Mouse (Mus musculus) lung, postnatal 25 days (tissue): ENCODE data around the gene Apbb2.

ENCODE experiments used
- DNase-seq: peaks from one replicate; pipeline ENCODE4 v3.0.0; 2022; ENCODE audit warnings: low spot score

The Apbb2 gene

GRCm38 (mm10) chr5:66475824-66476223, 142.8 kb downstream of the Apbb2 start:
- no peak for DNase-seq

- DNase-seq, result no peak
Observed at GRCm38 (mm10) chr5:66474153-66474552, 144.4 kb downstream of the Apbb2 start.

- no peak for DNase-seq
Observed at GRCm38 (mm10) chr5:66473599-66473998, 145.0 kb downstream of the Apbb2 start.

- DNase-seq, result no peak
Observed at GRCm38 (mm10) chr5:66470837-66471236, 147.7 kb downstream of the Apbb2 start.

- no peak for DNase-seq
Observed at GRCm38 (mm10) chr5:66469685-66470084, 148.9 kb downstream of the Apbb2 start.

- DNase-seq, result no peak
Observed at GRCm38 (mm10) chr5:66468331-66469001, 150.1 kb downstream of the Apbb2 start.

GRCm38 (mm10) chr5:66462665-66463064, 155.9 kb downstream of the Apbb2 start:
- no peak for DNase-seq

GRCm38 (mm10) chr5:66458851-66459250, 159.7 kb downstream of the Apbb2 start:
- DNase-seq, result no peak

GRCm38 (mm10) chr5:66455271-66455670, 163.3 kb downstream of the Apbb2 start:
- DNase-seq, result no peak

GRCm38 (mm10) chr5:66454826-66455225, 163.8 kb downstream of the Apbb2 start:
- DNase-seq, result no peak

GRCm38 (mm10) chr5:66453106-66453505, 165.5 kb downstream of the Apbb2 start:
- peak; percentile 18 for DNase-seq

GRCm38 (mm10) chr5:66451561-66451960, 167.0 kb downstream of the Apbb2 start:
- DNase-seq, result no peak

GRCm38 (mm10) chr5:66445497-66445896, 173.1 kb downstream of the Apbb2 start:
- DNase-seq, result no peak

- DNase-seq, result no peak
Observed at GRCm38 (mm10) chr5:66442260-66442659, 176.3 kb downstream of the Apbb2 start.

- DNase-seq, result no peak
Observed at GRCm38 (mm10) chr5:66436791-66437246, 181.8 kb downstream of the Apbb2 start.

- no peak for DNase-seq
Observed at GRCm38 (mm10) chr5:66435158-66435557, 183.4 kb downstream of the Apbb2 start.

- no peak for DNase-seq
Observed at GRCm38 (mm10) chr5:66429076-66429475, 189.5 kb downstream of the Apbb2 start.

- no peak for DNase-seq
Observed at GRCm38 (mm10) chr5:66428071-66428470, 190.5 kb downstream of the Apbb2 start.

- DNase-seq, result peak; percentile 45
Observed at GRCm38 (mm10) chr5:66423909-66424308, 194.7 kb downstream of the Apbb2 start.

- no peak for DNase-seq
Observed at GRCm38 (mm10) chr5:66423466-66423865, 195.1 kb downstream of the Apbb2 start.

GRCm38 (mm10) chr5:66421954-66422353, 196.6 kb downstream of the Apbb2 start:
- no peak for DNase-seq

GRCm38 (mm10) chr5:66421230-66421629, 197.4 kb downstream of the Apbb2 start:
- DNase-seq, result no peak

GRCm38 (mm10) chr5:66420011-66420410, 198.6 kb downstream of the Apbb2 start:
- DNase-seq, result no peak

GRCm38 (mm10) chr5:66417289-66417688, 201.3 kb downstream of the Apbb2 start:
- no peak for DNase-seq
